Mouse (Mus musculus) kidney, embryonic 14.5 days (tissue): ENCODE data around the gene Pard6b. TPM values are rescaled to one million over a fixed set of nuclear protein-coding genes. Genes with fewer than 3 reads are reported as not detected.

Experiments
- ATAC-seq: fragments of 200-750 bp; cut with Nextera tagmentation; 2 replicates; pipeline ENCODE4 v1.8.0; 2017; ENCODE audit warnings: moderate number of reproducible peaks, mild to moderate bottlenecking, moderate TSS enrichment, moderate library complexity; ENCODE audit not compliant: low FRiP score, low TSS enrichment
- H3K27ac ChIP-seq: fragments of 300-500 bp; sonication (generic); 2 replicates; pipeline ENCODE4 v1.5.1; 2014; ENCODE audit warnings: low read depth, mild to moderate bottlenecking, low read length, moderate library complexity, mixed read lengths
- H3K27me3 ChIP-seq: fragments of 300-500 bp; sonication (generic); 2 replicates; pipeline ENCODE4 v1.6.1; 2014; ENCODE audit warnings: mild to moderate bottlenecking, low read length; ENCODE audit not compliant: control insufficient read depth, insufficient read depth
- H3K36me3 ChIP-seq: fragments of 300-500 bp; sonication (generic); 2 replicates; pipeline ENCODE4 v1.6.1; 2014; ENCODE audit warnings: low read length, mixed read lengths; ENCODE audit not compliant: control insufficient read depth, insufficient read depth
- H3K4me1 ChIP-seq: fragments of 300-500 bp; sonication (generic); 2 replicates; pipeline ENCODE4 v1.6.1; 2014; ENCODE audit warnings: low read length, mixed read lengths; ENCODE audit not compliant: control insufficient read depth, insufficient read depth
- H3K4me2 ChIP-seq: fragments of 300-500 bp; sonication (generic); replicated peaks from 2 replicates; pipeline ENCODE4 v1.6.1; 2014; ENCODE audit warnings: low read depth, mild to moderate bottlenecking, low read length
- H3K4me3 ChIP-seq: fragments of 300-500 bp; sonication (generic); 2 replicates; pipeline ENCODE4 v1.5.1; 2014; ENCODE audit warnings: mild to moderate bottlenecking, low read length
- H3K9ac ChIP-seq: fragments of 300-500 bp; sonication (generic); 2 replicates; pipeline ENCODE4 v1.6.1; 2014; ENCODE audit warnings: low read depth, mild to moderate bottlenecking, low read length, moderate library complexity
- H3K9me3 ChIP-seq: fragments of 300-500 bp; sonication (generic); 2 replicates; pipeline ENCODE4 v1.6.1; 2016; ENCODE audit warnings: low read length; ENCODE audit not compliant: control insufficient read depth
- WGBS: fragments of 180-500 bp; shearing (Covaris S2); extraction: QIAGEN DNeasy Blood & Tissue Kit; methylation state at CpG from one replicate; pipeline ENCODE4 v1.1.7; 2014; 5-methylcytosine and 5-hydroxymethylcytosine counted together
- microRNA-seq: library from miRNA; unstranded; fragments of <30 nt; microRNA quantifications from one replicate; pipeline ENCODE4, GENCODE M21; 2016
- polyA plus RNA-seq: library from polyadenylated mRNA; unstranded; fragments of >200 nt; fragmentation: Nextera tagmentation; extraction: Ambion mirVana; gene quantifications from 2 replicates; pipeline ENCODE4 v1.2.1, GENCODE M21; 2014

The Pard6b gene
- polyA plus RNA-seq, 1 experiment from 2014 or later, result 22.0 TPM

GRCm38 (mm10) chr2:168147722-168148432 is 67.1 kb downstream of the Pard6b start:
- no peaks in the 10 kb centered on the region for H3K36me3 ChIP-seq
- H3K27me3 ChIP-seq, result no peaks in the 10 kb centered on the region
- H3K4me3 ChIP-seq, result no peak overlapping the region
- H3K9me3 ChIP-seq, result no peaks in the 10 kb centered on the region
- no peak overlapping the region for H3K27ac ChIP-seq
- H3K4me2 ChIP-seq, result no peak overlapping the region
- ATAC-seq, result no peak
- WGBS, result 74% methylated on average over 22 of the region's 22 CpGs
- H3K9ac ChIP-seq, result no peak overlapping the region
- no peaks in the 10 kb centered on the region for H3K4me1 ChIP-seq

GRCm38 (mm10) chr2:168149241-168149640 is 68.4 kb downstream of the Pard6b start:
- H3K9me3 ChIP-seq, result no peaks in the 10 kb centered on the region
- H3K4me2 ChIP-seq, result no peak overlapping the region
- H3K4me3 ChIP-seq, result no peak overlapping the region
- ATAC-seq, result no peak
- H3K9ac ChIP-seq, result no peak overlapping the region
- H3K27ac ChIP-seq, result no peak overlapping the region
- no peaks in the 10 kb centered on the region for H3K36me3 ChIP-seq
- peaks cover 5% of the 10 kb centered on the region; the same call in 1 of the 2 replicates for H3K4me1 ChIP-seq
- WGBS, result 92% methylated on average over 8 of the region's 8 CpGs
- no peaks in the 10 kb centered on the region for H3K27me3 ChIP-seq

Small RNA genes within 50 kb of the gene (microRNA-seq; reads per million reads assigned to microRNA genes)
- gene Gm24327, result not detected

Other genes with a start within 250 kb of the Pard6b start
- gene Ptpn1, start 148.9 kb upstream of the Pard6b start, polyA plus RNA-seq, result 42.6 and 53.4 TPM in 2 replicates
- 0.53 and 1.0 TPM in 2 replicates for gene Ripor3, start 70.4 kb upstream of the Pard6b start, polyA plus RNA-seq
- gene Adnp, start 126.1 kb downstream of the Pard6b start, polyA plus RNA-seq, result 3.8 and 4.0 TPM in 2 replicates
- gene Gm20716, start 149.4 kb downstream of the Pard6b start, polyA plus RNA-seq, result 29.9 and 35.7 TPM in 2 replicates
- 82.3 and 84.0 TPM in 2 replicates for gene Dpm1, start 149.6 kb downstream of the Pard6b start, polyA plus RNA-seq
- gene Mocs3, start 149.6 kb downstream of the Pard6b start, polyA plus RNA-seq, result 8.8 and 10.1 TPM in 2 replicates
- gene Kcng1, start 200.7 kb downstream of the Pard6b start, polyA plus RNA-seq, result 0.33 and 0.62 TPM in 2 replicates